Mouse (Mus musculus) small intestine, adult 2 months (tissue): ENCODE data around the gene Hhat. TPM values are rescaled to one million over a fixed set of nuclear protein-coding genes. Genes with fewer than 3 reads are reported as not detected.

Experiments
- H3K27ac ChIP-seq: fragments of 200-500 bp; 2 replicates; pipeline ENCODE4 v1.5.1; 2012; ENCODE audit warnings: low read depth, low read length, control low read depth, inconsistent platforms; ENCODE audit not compliant: insufficient read depth
- H3K27me3 ChIP-seq: fragments of 200-500 bp; 2 replicates; pipeline ENCODE4 v1.6.1; 2012; ENCODE audit warnings: mild to moderate bottlenecking, moderate library complexity, low read length, inconsistent platforms; ENCODE audit not compliant: control insufficient read depth, insufficient read depth
- H3K36me3 ChIP-seq: fragments of 200-500 bp; 2 replicates; pipeline ENCODE4 v1.6.1; 2012; ENCODE audit warnings: mild to moderate bottlenecking, low read length, control low read depth, inconsistent platforms; ENCODE audit not compliant: control insufficient read depth, insufficient read depth
- H3K4me1 ChIP-seq: fragments of 200-500 bp; 2 replicates; pipeline ENCODE4 v1.6.1; 2012; ENCODE audit warnings: low read length, inconsistent platforms, mixed read lengths; ENCODE audit not compliant: control insufficient read depth, insufficient read depth, insufficient read length
- H3K4me3 ChIP-seq: fragments of 200-500 bp; 2 replicates; pipeline ENCODE4 v1.5.1; 2012; ENCODE audit warnings: low read depth, mild to moderate bottlenecking, control low read depth, inconsistent platforms, low read length, moderate library complexity
- CTCF ChIP-seq: fragments of 200-500 bp; IDR thresholded peaks from 2 replicates; pipeline ENCODE4 v1.5.1; 2012; ENCODE audit warnings: low read depth, mild to moderate bottlenecking, control low read depth, inconsistent platforms, low read length, moderate library complexity, mixed read lengths; ENCODE audit not compliant: insufficient replicate concordance, insufficient read length; ENCODE audit errors: extremely low read depth
- POLR2A ChIP-seq: fragments of 200-500 bp; IDR thresholded peaks from 2 replicates; pipeline ENCODE4 v1.6.1; 2012; ENCODE audit warnings: low read depth, mild to moderate bottlenecking, control low read depth, inconsistent platforms, low read length, moderate library complexity
- WGBS: fragments of 180-500 bp; shearing (Covaris S2); methylation state at CpG from one replicate; pipeline ENCODE4 v1.1.7; 2018; 5-methylcytosine and 5-hydroxymethylcytosine counted together
- polyA plus RNA-seq: library from polyadenylated mRNA; depleted of rRNA; stranded (reverse); fragments of >200 nt; gene quantifications from 2 replicates; pipeline ENCODE4 v1.2.3, GENCODE M21; 2012

Gene Hhat
- polyA plus RNA-seq, 1 experiment: 3.1 TPM

DNA sequence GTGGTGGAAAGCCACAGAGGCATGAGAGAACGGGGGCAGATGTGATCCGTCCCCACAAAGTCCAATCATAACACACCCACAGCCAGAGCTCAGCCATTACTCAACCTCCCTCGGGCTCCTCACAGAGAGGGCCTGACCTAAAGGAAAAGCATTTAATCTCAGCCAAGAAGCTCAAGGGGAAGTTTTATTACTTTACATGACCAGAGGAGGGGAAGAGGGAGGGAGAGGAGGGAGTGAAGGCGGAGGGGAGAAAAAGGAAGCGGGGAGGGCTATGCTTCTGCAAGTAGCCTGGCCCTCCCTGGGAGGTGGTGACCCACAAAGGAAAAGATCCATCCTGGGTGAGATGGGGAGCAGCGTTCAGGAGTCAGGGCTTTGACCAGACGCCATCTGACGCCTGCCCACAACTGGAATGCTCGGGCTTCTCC is 35.0 kb downstream of the Hhat start:
- H3K36me3 ChIP-seq: no peaks in the 10 kb centered on the region
- H3K27me3 ChIP-seq: no peaks in the 10 kb centered on the region
- no peak overlapping the region for H3K27ac ChIP-seq
- WGBS: 63% methylated on average over 9 of the region's 9 CpGs
- no peak overlapping the region for H3K4me3 ChIP-seq
- no peaks in the 10 kb centered on the region for H3K4me1 ChIP-seq
- TF ChIP-seq CTCF (no peak), POLR2A (no peak)

DNA sequence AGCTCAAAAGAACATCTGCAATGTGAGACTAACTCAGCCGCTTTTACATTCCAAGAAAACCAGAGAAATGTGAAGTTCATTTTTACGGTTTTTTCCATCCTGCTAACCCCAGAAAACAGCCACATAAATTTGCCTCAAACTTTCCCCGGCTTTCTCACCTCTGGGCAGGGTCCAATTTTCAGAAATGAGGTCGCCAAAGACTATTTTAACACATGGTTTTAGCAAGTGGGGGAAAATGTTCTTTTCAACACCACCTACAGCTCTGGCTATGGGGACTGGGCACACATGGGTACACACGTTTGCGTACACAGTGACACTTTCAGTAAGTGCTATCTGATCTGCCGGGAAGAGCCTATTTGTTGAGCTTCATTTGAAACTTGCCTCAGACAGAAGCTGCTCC is 40.5 kb downstream of the Hhat start:
- Histone ChIP-seq H3K4me1 (no peaks in the 10 kb centered on the region), H3K4me3 (no peak overlapping the region), H3K36me3 (no peaks in the 10 kb centered on the region), H3K27ac (no peak overlapping the region), H3K27me3 (no peaks in the 10 kb centered on the region)
- 75% methylated on average over 7 of the region's 7 CpGs for WGBS
- TF ChIP-seq POLR2A (no peak), CTCF (no peak)

DNA sequence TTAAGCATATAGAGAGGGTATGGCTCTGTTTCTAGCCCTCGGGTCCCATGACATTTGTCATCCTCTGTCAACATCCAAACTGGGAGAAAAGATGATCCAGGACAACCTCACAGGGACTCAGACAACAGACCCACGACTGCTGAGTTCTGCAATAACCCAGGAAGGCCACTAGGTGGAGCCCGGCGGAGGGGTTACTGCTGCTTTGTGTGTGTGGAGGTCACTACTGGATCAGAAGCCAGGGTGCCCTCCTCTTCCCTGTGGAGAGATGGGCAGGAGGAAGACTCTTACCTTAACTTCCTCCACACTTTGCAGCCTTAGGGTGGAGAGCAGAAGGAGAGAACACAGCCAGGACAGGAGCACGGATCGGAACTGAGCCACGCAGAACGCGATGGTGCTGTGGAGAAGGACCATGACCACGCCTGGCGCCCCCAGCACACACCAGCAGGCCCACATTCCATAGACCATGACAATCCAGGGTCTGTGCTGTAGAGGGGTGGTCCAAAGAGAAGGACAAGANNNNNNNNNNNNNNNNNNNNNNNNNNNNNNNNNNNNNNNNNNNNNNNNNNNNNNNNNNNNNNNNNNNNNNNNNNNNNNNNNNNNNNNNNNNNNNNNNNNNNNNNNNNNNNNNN is 43.9 kb downstream of the Hhat start:
- WGBS: 54% methylated on average over 11 of the region's 11 CpGs
- Histone ChIP-seq H3K4me3 (no peak overlapping the region), H3K36me3 (no peaks in the 10 kb centered on the region), H3K27me3 (no peaks in the 10 kb centered on the region), H3K27ac (no peak overlapping the region), H3K4me1 (no peaks in the 10 kb centered on the region)
- TF ChIP-seq POLR2A (no peak), CTCF (peak; percentile 85; the same call in 1 of the 2 replicates)

DNA sequence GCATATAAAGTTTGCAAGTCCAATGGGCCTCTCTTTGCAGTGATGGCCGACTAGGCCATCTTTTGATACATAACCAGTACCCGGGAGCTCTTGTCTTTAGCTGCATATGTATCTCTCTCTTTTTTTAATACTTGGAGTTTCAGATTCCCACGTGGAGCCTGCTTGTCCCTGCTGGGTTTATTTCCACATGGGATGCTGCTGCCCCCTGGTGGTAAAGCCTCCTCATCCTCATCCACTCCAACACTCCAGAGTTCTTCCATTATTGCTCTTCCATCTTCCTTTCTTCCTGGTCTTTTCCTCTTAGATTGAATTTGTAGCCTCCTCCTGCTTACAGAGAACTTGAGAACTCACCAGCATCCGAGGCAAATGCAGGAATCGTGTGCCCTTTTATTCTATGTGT is 48.9 kb downstream of the Hhat start:
- TF ChIP-seq POLR2A (no peak), CTCF (peak; percentile 65; the same call in 1 of the 2 replicates)
- H3K4me1 ChIP-seq: no peaks in the 10 kb centered on the region
- H3K36me3 ChIP-seq: no peaks in the 10 kb centered on the region
- 32% methylated on average over 5 of the region's 5 CpGs for WGBS
- H3K4me3 ChIP-seq: no peak overlapping the region
- H3K27ac ChIP-seq: no peak overlapping the region
- H3K27me3 ChIP-seq: no peaks in the 10 kb centered on the region

DNA sequence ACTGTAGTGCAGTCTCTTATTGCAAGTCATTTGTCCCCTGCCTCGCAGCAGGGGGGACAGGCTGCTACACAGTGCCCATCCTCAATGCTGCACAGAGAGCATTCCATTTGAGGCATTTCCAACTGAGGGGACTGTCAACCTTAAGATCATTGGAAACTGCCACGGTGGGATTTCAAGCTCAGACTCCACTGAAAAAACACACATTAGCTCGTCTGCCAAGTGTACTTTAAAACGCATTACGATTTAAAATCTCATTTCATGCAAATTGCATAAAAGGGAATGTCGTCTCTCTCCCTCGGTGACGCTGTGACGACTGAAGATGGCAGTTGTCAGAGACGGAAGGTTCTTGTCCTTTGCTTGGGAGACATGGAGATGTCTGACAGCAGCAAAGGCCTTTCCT is 50.9 kb downstream of the Hhat start:
- WGBS: 91% methylated on average over 10 of the region's 10 CpGs
- Histone ChIP-seq H3K4me1 (no peaks in the 10 kb centered on the region), H3K27ac (no peak overlapping the region), H3K4me3 (no peak overlapping the region), H3K27me3 (no peaks in the 10 kb centered on the region), H3K36me3 (no peaks in the 10 kb centered on the region)
- TF ChIP-seq CTCF: no peak
- no peak for TF ChIP-seq POLR2A

DNA sequence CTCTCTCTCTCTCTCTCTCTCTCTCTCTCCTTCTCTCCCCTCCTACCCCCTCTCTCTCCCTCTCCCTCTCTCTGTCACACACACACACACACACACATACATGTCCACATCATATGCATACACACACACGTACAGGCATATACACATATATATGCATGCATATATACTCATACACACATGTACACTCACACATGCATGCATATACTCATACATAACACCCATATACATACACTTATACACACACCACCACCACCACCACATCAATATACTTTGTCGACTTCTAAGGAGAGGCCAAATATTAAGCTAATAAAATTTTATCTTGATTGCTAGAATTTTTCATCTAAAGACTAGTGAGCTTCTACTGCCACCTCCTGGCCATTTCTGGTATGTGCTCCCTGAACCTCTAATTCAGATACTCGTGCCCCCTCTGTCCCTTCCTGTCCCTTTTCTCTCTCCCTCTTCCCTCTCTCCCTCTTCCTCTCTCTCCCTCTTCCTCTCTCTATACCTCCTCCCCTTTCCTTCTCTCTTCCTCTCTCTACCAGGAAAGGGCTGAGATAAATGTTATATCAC is 59.2 kb downstream of the Hhat start:
- Histone ChIP-seq H3K27ac (no peak overlapping the region), H3K36me3 (no peaks in the 10 kb centered on the region), H3K4me3 (no peak overlapping the region), H3K4me1 (no peaks in the 10 kb centered on the region), H3K27me3 (no peaks in the 10 kb centered on the region)
- TF ChIP-seq POLR2A: no peak
- TF ChIP-seq CTCF: peak; percentile 16; the same call in 1 of the 2 replicates
- 27% methylated on average over 3 of the region's 3 CpGs for WGBS

DNA sequence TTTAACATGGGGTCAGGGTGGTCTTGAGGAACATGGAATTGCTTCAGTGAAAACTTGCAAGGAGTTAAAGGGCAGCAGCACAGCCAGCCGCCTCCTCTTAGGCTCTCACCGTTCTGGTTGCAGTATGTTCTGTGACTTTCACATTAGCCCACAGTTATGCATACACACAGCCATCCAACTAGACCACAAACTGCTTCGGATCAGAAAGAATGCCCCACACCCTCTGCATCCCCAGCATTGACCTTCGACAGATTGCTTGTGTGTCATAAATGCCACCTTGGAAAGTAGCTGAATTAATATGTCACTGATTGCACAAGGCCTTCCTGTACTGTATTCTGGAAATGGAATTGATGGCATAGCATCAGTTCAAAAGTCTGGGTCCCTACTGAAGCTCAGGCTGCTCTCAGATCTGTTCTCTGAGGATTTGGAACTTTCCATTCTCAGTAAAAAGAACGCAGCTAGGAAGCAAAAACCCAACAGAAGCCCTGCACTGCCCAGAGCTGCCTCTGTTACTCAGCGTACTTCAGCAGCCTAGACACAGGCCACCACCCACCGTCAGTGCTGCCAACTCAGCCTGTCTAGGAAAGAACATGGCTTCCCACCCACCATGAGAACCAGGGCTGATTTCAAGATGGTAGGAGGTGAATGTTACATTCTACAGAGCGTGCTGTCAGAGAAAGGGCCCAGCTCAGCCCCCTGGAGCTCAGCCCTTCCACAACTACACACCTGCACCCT is 70.5 kb downstream of the Hhat start:
- no peak for TF ChIP-seq POLR2A
- TF ChIP-seq CTCF: no peak
- 64% methylated on average over 8 of the region's 8 CpGs for WGBS
- no peak overlapping the region for H3K4me3 ChIP-seq
- no peak overlapping the region for H3K27ac ChIP-seq
- H3K27me3 ChIP-seq: no peaks in the 10 kb centered on the region
- no peaks in the 10 kb centered on the region for H3K4me1 ChIP-seq
- no peaks in the 10 kb centered on the region for H3K36me3 ChIP-seq
